18 mouse cellular contexts compared by ENCODE assay signal in genomic region chr11:118652401-118653240, GRCm38 (mm10).
"Had no signal": no experiment of that assay in that cellular context is flagged by ENCODE, and none has a peak within 500 bp of the region (broad histone marks: within the 10 kb centered on the region; RNA-seq: fewer than 3 reads in every experiment).

No protein-coding gene starts in this region.

- DNase-seq: kidney, adult 11 months; kidney, adult 8-10 months; kidney, postnatal 10 days; kidney, postnatal 36 days; liver, embryonic 13.5 days; lung, adult 2 months; lung, postnatal 14 days; lung, postnatal 4 days; midbrain, embryonic 14.5 days; retina, postnatal 1 day; right cerebral cortex, postnatal 25 days; spleen, adult 18-20 months; thymus, adult 2 months; thymus, postnatal 14 days; thymus, postnatal 4 days had no signal

- H3K36me3 ChIP-seq: intestine, embryonic 15.5 days; kidney, embryonic 15.5 days; liver, embryonic 13.5 days had no signal

- H3K9ac ChIP-seq: intestine, embryonic 15.5 days; kidney, embryonic 15.5 days; liver, embryonic 13.5 days had no signal

- H3K4me3 ChIP-seq: intestine, embryonic 15.5 days; kidney, embryonic 15.5 days; liver, embryonic 13.5 days had no signal

- ATAC-seq: intestine, embryonic 15.5 days had no signal

- H3K27ac ChIP-seq: intestine, embryonic 15.5 days; kidney, embryonic 15.5 days; liver, embryonic 13.5 days had no signal

- H3K27me3 ChIP-seq: liver, embryonic 13.5 days had no signal

- H3K9me3 ChIP-seq: intestine, embryonic 15.5 days; kidney, embryonic 15.5 days; liver, embryonic 13.5 days had no signal

- H3K4me2 ChIP-seq: intestine, embryonic 15.5 days; kidney, embryonic 15.5 days; liver, embryonic 13.5 days; midbrain, embryonic 11.5 days had no signal

- H3K4me1 ChIP-seq: intestine, embryonic 15.5 days; kidney, embryonic 15.5 days; liver, embryonic 13.5 days had no signal
